Mouse (Mus musculus) stomach, embryonic 16.5 days (tissue): ENCODE measurements at regions not wholly inside any gene's neighbourhood (a gene's known extent, or its start where the extent isn't known, plus 50 kb on each side); places are given as distances from the start of the nearest gene placed in this dataset.

Experiments used
- ATAC-seq: fragments of 200-750 bp; cut with Nextera tagmentation; 2 replicates; pipeline ENCODE4 v1.8.0; 2017; ENCODE audit warnings: moderate number of reproducible peaks, moderate TSS enrichment; ENCODE audit not compliant: insufficient read depth, low FRiP score
- H3K27ac ChIP-seq: fragments of 300-500 bp; sonication (generic); 2 replicates; pipeline ENCODE4 v1.5.1; 2014; ENCODE audit warnings: low read length
- H3K27me3 ChIP-seq: fragments of 300-500 bp; sonication (generic); 2 replicates; pipeline ENCODE4 v1.6.1; 2014; ENCODE audit warnings: low read length, control low read depth, mixed read lengths; ENCODE audit not compliant: control insufficient read depth, insufficient read depth
- H3K36me3 ChIP-seq: fragments of 300-500 bp; sonication (generic); 2 replicates; pipeline ENCODE4 v1.6.1; 2014; ENCODE audit warnings: low read length; ENCODE audit not compliant: control insufficient read depth, insufficient read depth
- H3K4me1 ChIP-seq: fragments of 300-500 bp; sonication (generic); 2 replicates; pipeline ENCODE4 v1.6.1; 2014; ENCODE audit warnings: low read length, control low read depth, mixed read lengths; ENCODE audit not compliant: control insufficient read depth, insufficient read depth
- H3K4me2 ChIP-seq: fragments of 300-500 bp; sonication (generic); 2 replicates; pipeline ENCODE4 v1.6.1; 2014; ENCODE audit warnings: low read depth, low read length, mixed read lengths
- H3K4me3 ChIP-seq: fragments of 300-500 bp; sonication (generic); replicated peaks from 2 replicates; pipeline ENCODE4 v1.5.1; 2014; ENCODE audit warnings: mild to moderate bottlenecking, low read length
- H3K9ac ChIP-seq: fragments of 300-500 bp; sonication (generic); 2 replicates; pipeline ENCODE4 v1.6.1; 2014; ENCODE audit warnings: low read length
- H3K9me3 ChIP-seq: fragments of 300-500 bp; sonication (generic); replicated peaks from 2 replicates; pipeline ENCODE4 v1.6.1; 2016; ENCODE audit warnings: low read length, control low read depth; ENCODE audit not compliant: control insufficient read depth
- WGBS: fragments of 180-500 bp; shearing (Covaris S2); extraction: QIAGEN DNeasy Blood & Tissue Kit; methylation state at CpG from one replicate; pipeline ENCODE4 v1.1.7; 2014; 5-methylcytosine and 5-hydroxymethylcytosine counted together

- Histone ChIP-seq H3K4me2 (no peak overlapping the region), H3K27me3 (no peaks in the 10 kb centered on the region), H3K9me3 (no peaks in the 10 kb centered on the region; the same call in 1 of the 2 replicates), H3K27ac (no peak overlapping the region), H3K4me1 (peaks cover 3% of the 10 kb centered on the region; the same call in 1 of the 2 replicates), H3K9ac (no peak overlapping the region), H3K36me3 (no peaks in the 10 kb centered on the region), H3K4me3 (no peak overlapping the region)
- WGBS, result 48% methylated on average over 4 of the region's 4 CpGs
- ATAC-seq, result peak; percentile 88
Observed at GRCm38 (mm10) chr11:19595107-19595506, 329.1 kb upstream of the Spred2 start.

GRCm38 (mm10) chr11:19596336-19596735 lies 327.8 kb upstream of the Spred2 start:
- no peak overlapping the region for H3K4me3 ChIP-seq
- peaks cover 3% of the 10 kb centered on the region; the same call in 1 of the 2 replicates for H3K4me1 ChIP-seq
- H3K36me3 ChIP-seq, result no peaks in the 10 kb centered on the region
- no peak for ATAC-seq
- H3K9me3 ChIP-seq, result no peaks in the 10 kb centered on the region; the same call in 1 of the 2 replicates
- H3K27ac ChIP-seq, result no peak overlapping the region
- no peaks in the 10 kb centered on the region for H3K27me3 ChIP-seq
- no peak overlapping the region for H3K4me2 ChIP-seq
- no peak overlapping the region for H3K9ac ChIP-seq

GRCm38 (mm10) chr11:19599433-19599832 lies 324.7 kb upstream of the Spred2 start:
- no peaks in the 10 kb centered on the region for H3K36me3 ChIP-seq
- WGBS, result 87% methylated on average over 9 of the region's 9 CpGs
- no peak overlapping the region for H3K27ac ChIP-seq
- H3K4me2 ChIP-seq, result no peak overlapping the region
- H3K4me1 ChIP-seq, result peaks cover 5% of the 10 kb centered on the region; the same call in 1 of the 2 replicates
- no peak overlapping the region for H3K4me3 ChIP-seq
- no peaks in the 10 kb centered on the region; the same call in 1 of the 2 replicates for H3K9me3 ChIP-seq
- no peak overlapping the region for H3K9ac ChIP-seq
- no peaks in the 10 kb centered on the region for H3K27me3 ChIP-seq
- no peak for ATAC-seq

GRCm38 (mm10) chr11:19601216-19601938 lies 322.8 kb upstream of the Spred2 start:
- Histone ChIP-seq H3K4me1 (0 out of 2 replicates have a peak, but pooled peaks cover 2% of the 10 kb centered on the region), H3K4me3 (no peak overlapping the region), H3K9ac (no peak overlapping the region), H3K4me2 (no peak overlapping the region), H3K36me3 (no peaks in the 10 kb centered on the region), H3K9me3 (no peaks in the 10 kb centered on the region; the same call in 1 of the 2 replicates), H3K27ac (no peak overlapping the region), H3K27me3 (no peaks in the 10 kb centered on the region)
- 65% methylated on average over 15 of the region's 15 CpGs for WGBS
- ATAC-seq, result no peak

GRCm38 (mm10) chr11:19602496-19602895 lies 321.7 kb upstream of the Spred2 start:
- WGBS, result 74% methylated on average over 5 of the region's 5 CpGs
- Histone ChIP-seq H3K4me1 (0 out of 2 replicates have a peak, but pooled peaks cover 2% of the 10 kb centered on the region), H3K4me3 (no peak overlapping the region), H3K9me3 (no peaks in the 10 kb centered on the region; the same call in 1 of the 2 replicates), H3K36me3 (no peaks in the 10 kb centered on the region), H3K27me3 (no peaks in the 10 kb centered on the region), H3K9ac (no peak overlapping the region), H3K4me2 (no peak overlapping the region), H3K27ac (no peak overlapping the region)
- ATAC-seq, result no peak

- H3K4me2 ChIP-seq, result no peak overlapping the region
Observed at GRCm38 (mm10) chr11:19605602-19606001, 318.6 kb upstream of the Spred2 start.

GRCm38 (mm10) chr11:19606943-19607342 lies 317.2 kb upstream of the Spred2 start:
- Histone ChIP-seq H3K27ac (no peak overlapping the region), H3K27me3 (no peaks in the 10 kb centered on the region), H3K36me3 (no peaks in the 10 kb centered on the region), H3K9me3 (no peaks in the 10 kb centered on the region), H3K4me1 (0 out of 2 replicates have a peak, but pooled peaks cover 2% of the 10 kb centered on the region), H3K4me3 (no peak overlapping the region), H3K9ac (no peak overlapping the region), H3K4me2 (no peak overlapping the region)
- no peak for ATAC-seq
- WGBS, result 97% methylated on average over 8 of the region's 8 CpGs

More at GRCm38 (mm10) chr11:19605602-19606001, 318.6 kb upstream of the Spred2 start:
- Histone ChIP-seq H3K27ac (no peak overlapping the region), H3K4me3 (no peak overlapping the region), H3K4me1 (0 out of 2 replicates have a peak, but pooled peaks cover 2% of the 10 kb centered on the region), H3K9ac (no peak overlapping the region), H3K36me3 (no peaks in the 10 kb centered on the region), H3K27me3 (no peaks in the 10 kb centered on the region), H3K9me3 (no peaks in the 10 kb centered on the region)
- no peak for ATAC-seq
- WGBS, result 47% methylated on average over 4 of the region's 4 CpGs

- no peaks in the 10 kb centered on the region for H3K4me1 ChIP-seq
- no peak overlapping the region for H3K27ac ChIP-seq
- ATAC-seq, result no peak
Observed at GRCm38 (mm10) chr11:19607941-19608340, 316.2 kb upstream of the Spred2 start.

GRCm38 (mm10) chr11:19608523-19608922 lies 315.7 kb upstream of the Spred2 start:
- no peak overlapping the region for H3K9ac ChIP-seq
- no peaks in the 10 kb centered on the region for H3K27me3 ChIP-seq
- ATAC-seq, result no peak
- no peak overlapping the region for H3K4me3 ChIP-seq
- no peak overlapping the region for H3K4me2 ChIP-seq
- H3K9me3 ChIP-seq, result no peaks in the 10 kb centered on the region
- H3K27ac ChIP-seq, result no peak overlapping the region
- 72% methylated on average over 4 of the region's 4 CpGs for WGBS
- H3K4me1 ChIP-seq, result no peaks in the 10 kb centered on the region
- H3K36me3 ChIP-seq, result no peaks in the 10 kb centered on the region

More at GRCm38 (mm10) chr11:19607941-19608340, 316.2 kb upstream of the Spred2 start:
- H3K4me2 ChIP-seq, result no peak overlapping the region
- no peaks in the 10 kb centered on the region for H3K36me3 ChIP-seq
- no peak overlapping the region for H3K9ac ChIP-seq
- no peak overlapping the region for H3K4me3 ChIP-seq
- H3K27me3 ChIP-seq, result no peaks in the 10 kb centered on the region
- H3K9me3 ChIP-seq, result no peaks in the 10 kb centered on the region
